Mouse (Mus musculus) spleen, postnatal 4 days (tissue): Measurements from ENCODE around the gene Nub1.

Experiments used
- DNase-seq, 2 experiments: peaks; one replicate each; pipeline ENCODE4 v3.0.0; 2022; ENCODE audit warnings: low spot score in 2 of 2

Gene Nub1

DNA sequence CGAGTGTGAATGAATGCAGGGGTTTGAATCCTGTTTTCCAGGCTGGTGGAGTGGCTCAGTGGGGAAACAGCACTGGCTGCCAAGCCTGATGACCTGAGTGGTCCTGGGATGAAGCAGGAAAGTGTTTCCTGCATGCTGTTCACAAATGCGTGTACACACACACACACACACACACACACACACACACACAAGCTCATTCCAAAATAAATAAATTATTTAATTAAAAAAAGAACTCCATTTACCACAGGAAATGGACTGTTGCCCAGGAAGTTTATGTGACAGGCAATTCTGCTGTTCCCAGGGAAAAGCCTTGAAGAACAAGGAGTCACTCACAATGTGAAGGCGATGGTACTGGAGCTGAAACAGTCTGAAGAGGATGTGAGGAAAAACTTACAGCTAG lies 11.4 kb downstream of the Nub1 start:
- DNase-seq: no peak

DNA sequence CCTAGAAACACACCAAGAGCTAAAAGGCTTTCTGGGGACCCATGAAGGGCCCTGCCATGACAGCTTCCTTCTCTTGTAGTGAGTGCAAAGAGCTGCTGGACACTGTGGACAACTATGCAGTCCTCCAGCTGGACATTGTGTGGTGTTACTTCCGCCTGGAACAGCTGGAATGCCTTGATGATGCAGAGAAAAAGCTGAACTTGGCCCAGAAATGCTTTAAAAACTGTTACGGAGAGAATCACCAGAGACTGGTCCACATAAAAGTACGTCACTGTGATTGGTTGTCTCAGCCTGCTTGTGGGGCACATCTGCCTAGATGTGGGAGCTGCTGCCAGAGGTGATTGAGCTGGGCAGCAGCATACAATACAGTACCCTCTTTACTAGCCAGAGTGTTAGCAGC lies 15.9 kb downstream of the Nub1 start:
- DNase-seq: no peak

DNA sequence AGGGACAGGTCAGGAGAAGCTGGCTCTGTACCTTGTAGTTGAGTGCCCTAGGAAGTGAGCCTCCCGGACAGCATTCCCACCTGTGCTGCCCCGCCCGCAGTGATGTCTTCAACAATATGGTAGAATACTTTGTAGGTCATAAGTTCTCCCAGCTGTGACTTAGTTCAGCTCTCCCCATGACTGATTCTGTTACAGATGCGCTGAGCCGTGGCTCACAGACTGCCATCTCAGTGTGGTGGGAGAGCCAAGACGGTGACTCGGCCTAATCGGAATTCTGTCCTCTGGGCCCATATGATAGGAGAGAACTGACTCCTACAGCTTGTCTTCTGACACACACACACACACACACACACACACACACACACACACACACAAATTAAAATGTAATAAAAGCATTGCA lies 19.3 kb downstream of the Nub1 start:
- no peak for DNase-seq

DNA sequence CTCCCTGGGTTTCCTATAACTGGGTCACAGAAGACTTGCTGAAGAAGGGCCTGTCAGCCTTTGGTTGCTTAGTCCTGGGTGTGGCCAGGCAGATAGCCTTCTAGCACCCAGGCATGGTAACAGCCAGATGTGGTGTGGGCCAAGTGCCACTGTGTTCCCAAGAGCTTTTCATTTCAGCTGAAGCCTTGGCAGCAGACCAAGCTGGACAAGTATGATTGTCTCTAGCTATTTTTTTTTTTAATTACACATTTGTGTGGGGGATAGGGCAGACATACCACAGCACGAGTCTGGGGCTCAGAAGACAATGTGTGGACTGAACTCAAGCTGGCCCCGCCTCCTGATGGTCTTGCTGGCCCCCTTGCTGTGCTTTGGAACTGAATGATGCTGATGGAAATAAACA lies 24.6 kb downstream of the Nub1 start:
- no peak for DNase-seq

DNA sequence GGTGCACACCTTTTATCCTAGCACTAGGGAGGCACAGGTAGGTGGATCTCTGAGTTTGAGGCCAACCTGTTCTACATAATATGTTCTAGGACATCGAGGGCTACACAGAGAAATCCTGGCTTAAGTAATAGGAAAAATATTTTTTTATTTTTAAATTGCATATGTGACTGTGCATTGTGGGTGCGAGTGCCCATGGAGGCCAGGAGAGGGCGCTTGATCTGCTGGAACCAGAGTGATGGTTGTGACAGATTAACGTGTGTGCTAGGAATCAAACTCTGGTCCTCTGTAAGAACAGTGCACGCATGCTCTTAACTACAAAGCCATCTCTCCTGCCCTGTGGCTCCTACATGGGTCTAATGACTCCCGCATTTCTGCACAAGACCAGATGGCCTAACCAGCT lies 26.3 kb downstream of the Nub1 start:
- DNase-seq: no peak

DNA sequence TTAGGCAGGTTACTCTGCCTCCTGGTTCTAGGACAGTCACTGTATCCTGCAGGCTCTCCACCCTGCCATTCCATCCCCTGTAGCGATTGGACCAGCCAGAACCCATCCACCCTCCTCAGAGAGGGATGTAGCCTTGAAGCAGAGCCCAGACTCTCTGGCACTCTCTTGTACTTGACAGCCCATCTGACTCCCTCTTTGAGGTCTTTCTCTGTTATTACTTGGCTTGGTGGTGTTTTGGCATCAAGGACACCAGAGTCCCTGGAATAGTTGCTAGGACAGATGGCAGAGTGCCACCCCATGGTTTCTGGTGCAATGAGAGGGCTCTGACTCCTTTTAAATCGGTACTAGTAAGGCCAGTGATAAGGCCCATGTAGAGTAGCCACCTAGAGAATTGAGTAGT lies 27.9 kb downstream of the Nub1 start:
- DNase-seq: no peak

DNA sequence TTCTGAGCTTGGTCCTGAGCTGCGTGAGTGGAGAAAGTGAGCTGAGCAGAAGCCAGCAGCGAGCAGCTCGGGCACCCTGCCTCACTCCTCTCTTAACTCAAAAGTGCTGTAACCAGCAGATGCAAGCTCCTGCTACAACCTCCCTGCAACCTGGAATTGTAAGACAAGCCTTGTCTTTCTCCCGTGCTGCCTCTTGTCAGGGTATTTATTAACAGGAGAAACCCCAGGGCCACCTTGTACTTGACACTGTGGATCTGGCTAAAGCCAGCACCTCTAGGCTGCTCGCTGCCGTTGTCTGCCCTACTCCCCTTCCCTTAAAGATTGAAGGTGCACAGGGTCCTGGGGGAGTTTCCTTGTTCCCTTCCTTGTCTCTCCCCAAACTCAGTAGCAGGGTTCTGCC lies 28.7 kb downstream of the Nub1 start:
- DNase-seq: no peak

DNA sequence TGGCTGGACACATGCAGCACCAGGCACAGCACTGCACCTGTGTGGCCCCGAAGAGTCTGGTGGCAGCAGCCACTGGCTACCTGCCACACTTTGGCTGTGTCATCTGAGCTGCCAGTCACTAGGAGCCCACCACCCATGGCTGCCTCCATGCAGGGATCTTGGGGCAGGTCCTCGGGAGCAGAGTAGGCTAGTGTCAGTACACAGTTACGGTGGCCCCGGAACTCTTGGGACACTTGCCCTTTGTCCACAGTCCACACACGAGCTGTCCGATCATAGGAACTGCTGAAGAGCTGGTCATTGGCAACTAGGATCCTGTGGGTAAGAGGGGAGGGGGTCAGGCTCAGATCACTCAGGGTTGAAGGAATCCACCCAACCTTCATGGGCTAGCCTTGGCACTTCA lies 32.7 kb downstream of the Nub1 start:
- no peak for DNase-seq

DNA sequence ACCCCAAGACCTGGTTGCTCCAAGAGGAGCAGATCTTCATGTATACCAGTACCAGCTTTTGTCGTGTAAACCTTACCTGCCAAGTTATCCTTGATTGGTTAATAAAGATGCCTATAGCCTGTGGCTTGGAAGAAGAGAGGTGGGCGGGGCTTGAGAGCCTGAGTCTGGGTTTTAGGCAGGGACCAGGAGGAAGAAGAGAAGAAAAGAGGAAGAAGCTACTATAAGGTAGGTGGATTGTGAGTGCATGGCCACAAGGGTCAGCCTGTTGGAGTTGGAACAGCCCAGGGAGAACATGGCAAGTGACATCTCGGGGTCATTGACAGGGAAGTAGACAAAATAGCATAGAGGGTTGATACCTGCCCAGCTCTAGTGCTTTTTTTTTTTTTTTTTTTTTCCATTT lies 34.5 kb downstream of the Nub1 start:
- no peak for DNase-seq

DNA sequence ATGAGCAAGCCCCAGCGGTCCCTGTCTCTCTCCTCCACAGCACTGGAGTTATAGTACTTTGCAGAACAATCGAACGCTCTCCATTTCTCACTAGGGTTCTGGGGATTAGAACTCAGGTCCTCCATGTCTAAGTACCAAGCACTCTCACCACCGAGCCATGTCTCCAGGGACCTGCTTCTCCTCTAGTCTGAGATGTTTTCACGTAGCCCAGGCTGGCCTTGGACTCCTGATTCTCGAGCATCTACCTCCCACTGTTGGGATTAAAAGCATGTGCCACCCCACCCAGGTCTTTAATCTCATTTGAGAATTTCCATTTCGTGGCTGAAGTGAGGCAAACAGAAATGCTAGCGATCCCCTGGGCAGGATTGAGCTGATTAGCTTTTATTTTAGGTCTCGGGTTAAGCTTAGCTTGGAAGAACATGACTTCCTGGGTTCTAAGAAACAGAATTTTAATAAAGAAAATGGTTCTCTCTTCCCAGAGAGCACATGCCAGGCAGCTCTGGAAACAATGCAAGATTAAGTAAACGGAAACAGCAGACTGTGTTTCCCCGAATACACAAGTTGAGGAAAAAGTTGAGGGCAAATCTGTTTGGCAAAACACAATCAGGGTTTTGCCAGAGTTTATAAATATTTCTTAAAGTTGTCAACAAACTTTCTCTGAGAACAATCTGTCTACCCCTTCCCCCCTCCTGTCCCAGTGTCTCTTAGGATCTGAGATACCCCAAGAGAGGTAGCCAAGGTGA lies 38.4 kb downstream of the Nub1 start:
- no peak for DNase-seq

DNA sequence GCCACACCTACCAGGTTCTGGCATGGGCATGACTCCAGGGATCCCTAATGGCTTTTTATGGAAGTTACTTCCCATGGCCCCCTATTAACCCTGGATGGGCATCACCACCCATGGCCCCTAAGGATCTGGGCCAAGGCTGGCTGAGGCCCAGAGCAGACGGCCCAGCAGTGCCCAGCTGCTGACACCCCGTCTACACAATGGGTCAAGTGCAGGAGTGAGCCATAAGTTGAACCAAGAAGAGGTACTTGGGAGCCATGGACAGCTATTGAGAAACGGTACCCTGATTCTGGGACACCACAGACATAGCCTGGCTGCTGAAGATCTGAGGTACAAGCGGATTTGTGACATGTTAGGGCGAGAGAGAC lies 38.9 kb downstream of the Nub1 start:
- no peak for DNase-seq

DNA sequence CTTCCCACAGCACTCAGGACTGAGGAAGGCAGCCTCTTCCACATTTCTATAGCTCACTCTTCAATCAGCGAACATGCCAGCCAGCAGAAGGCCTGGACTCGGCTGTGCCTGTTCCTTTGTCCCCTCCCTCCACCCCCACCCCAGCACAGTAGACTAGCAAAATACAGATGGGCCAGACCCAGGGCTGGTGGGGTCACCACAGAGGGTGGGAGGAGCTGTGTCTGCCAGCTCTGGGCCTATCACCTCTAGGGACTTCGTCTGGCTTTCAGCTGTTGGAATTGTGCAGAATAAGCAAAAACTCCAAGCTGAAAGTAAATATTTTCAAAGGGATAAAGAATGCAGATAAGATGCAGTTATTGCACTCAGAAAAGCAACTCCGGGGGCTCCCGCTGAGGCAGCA lies 39.5 kb downstream of the Nub1 start:
- no peak for DNase-seq

DNA sequence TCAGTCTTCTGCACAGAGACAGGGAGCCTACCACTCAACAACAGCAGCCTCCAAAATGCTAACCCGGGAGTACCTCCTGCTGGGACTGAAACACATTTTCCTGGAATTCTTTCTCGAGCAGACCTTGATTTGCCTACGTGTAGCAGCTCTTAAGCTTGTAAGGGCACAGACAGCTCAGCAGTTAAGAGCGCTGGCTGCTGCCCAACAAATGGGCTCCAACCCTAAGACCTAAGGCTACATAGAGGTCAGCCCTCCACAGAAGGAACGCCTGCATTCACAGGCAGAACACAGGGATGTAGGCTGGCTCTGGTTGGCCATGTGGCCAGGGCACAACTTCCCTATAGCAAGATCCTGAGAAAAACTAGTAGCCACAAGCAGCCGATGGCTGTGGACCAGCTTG lies 40.6 kb downstream of the Nub1 start:
- DNase-seq: no peak

DNA sequence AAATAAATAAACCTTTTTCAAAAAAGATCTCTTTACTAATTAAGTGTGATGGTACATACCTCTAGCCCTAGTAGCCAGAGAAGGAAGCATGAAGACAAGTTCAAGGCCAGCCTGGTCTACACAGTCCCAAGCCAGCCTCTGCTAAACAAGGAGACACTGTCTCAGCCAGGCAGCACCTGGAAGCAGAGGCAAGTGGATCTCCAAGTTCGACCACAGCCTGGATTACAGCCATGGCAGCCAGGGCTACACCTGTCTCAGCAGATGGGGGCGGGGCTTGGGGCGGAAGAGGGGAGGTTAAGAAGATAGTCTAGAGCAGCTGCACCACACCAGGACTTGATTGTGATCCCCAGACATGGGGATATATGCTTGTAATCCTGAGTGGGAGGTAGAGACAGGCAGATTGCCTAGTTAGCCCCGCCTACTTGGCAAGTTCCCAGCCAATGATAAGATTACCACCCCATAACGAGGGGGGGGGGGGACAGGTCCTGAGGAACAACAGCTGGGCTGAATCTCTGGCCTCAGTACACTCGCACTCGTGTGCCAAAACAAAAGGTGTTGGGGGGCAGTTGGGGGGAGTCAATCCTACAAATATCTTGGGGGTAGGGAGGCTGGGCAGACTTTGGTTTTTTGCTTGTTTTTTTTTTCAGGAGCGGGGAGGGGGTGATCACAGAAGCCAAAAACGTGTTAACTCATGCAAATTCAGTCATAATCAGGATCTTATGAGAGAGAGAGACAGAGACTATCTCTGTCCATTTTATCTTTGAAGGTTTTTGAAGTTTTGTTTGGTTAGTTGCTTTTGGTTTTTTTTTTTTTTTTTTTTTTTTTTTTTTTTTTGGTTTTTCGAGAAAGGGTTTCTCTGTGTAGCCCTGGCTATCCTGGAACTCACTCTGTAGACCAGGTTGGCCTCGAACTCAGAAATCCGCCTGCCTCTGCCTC lies 41.8 kb downstream of the Nub1 start:
- no peak for DNase-seq

DNA sequence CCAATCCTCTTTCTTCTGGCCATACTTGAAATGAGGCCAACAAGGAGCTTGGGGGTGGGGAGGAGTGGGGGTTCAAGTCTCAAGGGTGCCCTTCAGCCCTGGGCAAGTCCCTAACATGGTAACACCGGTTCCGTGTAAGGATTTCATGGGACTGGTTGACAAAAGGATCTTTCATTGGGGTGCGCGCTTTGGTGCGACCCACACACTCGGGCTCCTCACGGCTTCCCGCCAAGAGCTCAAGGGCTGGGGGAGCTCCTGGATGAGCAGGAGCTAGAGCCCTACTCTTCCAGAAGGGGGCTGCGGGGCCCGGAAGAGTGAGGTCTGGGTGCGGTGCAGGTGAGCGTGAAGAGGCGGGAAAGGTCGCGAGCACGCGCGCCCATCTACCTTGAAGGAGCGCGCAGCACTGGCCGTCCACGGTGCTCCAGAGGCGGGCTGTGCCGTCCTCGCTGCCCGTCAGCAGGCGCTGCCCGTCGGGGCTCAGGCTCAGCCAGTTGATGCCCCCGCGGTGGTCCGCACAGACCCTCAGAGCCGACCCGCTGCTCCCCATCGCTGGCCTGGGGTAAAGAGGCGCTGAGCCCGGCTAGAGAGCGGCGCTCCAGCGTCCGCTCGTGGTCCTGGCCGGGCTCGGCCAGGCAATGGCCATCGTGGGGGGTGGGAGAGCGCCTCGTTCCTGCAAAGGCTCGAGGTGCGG lies 44.6 kb downstream of the Nub1 start:
- no peak for DNase-seq

DNA sequence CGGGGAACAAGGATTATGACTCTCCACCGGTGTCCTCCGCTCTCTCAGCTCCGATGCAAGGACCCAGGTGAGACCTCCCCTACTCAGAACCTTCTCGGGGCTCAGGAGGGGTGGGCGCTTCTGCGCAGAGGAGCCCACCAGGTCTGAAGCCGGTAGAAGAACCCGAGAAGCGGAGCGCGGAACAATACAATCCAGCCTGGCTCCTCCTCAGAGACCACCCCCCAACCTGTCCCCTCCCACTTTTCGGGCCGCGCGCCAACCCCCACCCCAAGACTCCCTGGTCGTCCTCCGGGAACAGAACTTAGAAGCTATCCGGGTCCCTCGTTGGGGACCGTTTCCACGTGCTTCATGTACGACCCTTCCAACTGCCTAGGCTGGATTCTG lies 45.1 kb downstream of the Nub1 start, which contains the start of gene Wdr86:
Wdr86 (minus strand) TSS at position 240 of the 384 bp plus-strand sequence.
- no peak for DNase-seq

DNA sequence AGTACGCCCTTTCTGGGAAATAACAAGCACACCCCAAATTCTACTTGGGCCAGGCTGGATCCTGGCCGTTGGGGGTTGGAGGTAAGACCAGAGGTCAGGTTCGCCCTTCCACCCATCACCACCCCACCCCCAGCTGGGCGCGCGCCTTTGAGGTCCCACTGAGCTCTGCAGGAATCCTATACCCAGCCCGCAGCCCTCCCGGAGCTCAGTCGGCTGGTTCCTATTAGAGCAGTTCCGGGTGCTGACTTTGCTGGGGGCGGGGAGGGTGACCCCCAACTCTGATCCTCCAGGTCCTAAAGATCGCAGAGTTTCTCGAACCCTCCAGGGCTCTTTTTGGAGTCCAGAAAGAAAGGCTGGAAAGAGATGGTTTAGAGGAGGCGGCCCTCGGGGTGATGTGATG lies 45.7 kb downstream of the Nub1 start:
- no peak for DNase-seq

DNA sequence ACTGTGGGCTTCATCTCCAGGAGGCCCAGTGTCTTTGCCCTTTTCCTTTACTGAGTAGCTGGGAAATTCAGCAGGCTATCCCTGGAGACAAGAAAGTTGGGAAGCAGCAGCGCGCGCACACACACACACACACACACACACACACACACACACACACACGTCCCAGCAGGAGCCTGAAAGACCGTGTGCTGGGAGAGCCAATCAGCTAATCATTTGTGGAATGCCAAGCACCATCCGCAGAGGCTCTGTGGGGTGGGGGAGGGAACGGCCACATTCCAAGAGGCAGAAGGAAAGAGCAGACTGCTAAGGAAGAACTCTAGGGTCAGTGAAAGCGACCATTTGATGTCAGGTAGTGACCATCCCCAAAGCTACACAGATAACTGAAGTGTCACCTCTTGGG lies 47.8 kb downstream of the Nub1 start:
- no peak for DNase-seq

DNA sequence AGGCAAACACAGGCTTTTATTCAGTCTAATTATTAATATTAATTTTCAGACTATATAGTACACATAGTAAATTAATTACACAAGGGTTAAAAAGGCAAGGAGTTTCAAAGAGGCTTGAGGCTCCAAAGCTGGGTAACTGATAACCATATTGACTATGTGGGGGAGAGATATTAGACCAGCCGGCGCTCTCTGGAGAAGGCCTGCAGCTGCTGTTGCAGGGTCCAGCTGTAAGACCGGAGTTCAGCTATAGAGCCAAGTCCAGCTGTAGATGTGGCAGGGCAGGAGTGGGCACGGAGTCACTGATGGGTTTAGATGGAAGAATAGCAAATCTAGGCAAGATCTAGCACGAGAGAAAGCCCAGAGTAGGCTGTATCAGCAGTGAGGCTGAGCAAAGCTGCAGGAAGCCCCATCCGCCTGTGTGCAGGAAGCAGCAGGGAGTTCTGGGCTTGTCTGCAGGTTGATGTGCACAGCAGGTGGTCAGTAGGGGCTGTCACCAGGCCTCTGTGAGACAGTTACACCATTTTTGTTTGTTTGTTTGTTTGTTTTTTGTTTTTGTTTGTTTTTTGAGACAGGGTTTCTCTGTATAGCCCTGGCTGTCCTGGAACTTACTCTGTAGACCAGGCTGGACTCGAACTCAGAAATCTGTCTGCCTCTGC lies 48.6 kb downstream of the Nub1 start:
- no peak for DNase-seq

DNA sequence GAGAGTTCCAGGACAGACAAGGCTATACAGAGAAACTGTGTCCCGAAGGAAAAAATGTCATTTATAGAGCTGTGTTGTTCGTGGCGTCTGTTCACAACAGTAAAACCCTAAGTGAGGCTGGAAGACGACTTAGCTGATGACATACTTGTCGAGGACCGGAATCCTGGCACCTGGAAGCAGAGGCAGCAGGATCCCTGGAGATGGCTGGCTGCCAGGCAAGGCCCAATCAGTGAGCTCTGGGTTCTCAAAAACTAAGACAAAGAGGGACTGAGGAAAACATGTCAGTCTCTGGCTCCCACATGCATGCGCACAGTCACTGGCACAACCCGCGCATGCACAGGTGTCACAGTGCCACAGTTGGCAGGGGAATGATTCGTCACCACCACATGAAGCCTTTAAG lies 52.3 kb downstream of the Nub1 start:
- DNase-seq: no peak

DNA sequence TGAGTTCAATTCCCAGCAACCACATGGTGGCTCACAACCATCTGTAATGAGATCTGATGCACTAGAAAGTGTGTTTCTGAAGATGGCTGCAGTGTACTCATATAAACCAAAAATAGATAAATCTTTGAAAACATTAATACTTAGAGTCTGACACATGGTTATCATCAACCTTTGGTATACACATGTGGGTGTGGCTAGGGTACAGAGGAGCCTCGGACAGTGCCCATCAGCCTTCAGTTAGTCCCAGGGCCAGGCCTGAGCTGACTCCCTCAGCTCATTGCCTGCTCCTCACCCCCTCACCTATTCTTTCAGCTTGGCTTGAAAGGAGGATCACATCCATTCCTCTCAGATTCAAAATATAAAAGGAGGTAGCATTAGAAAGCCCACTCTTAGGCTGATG lies 53.2 kb downstream of the Nub1 start:
- no peak for DNase-seq

DNA sequence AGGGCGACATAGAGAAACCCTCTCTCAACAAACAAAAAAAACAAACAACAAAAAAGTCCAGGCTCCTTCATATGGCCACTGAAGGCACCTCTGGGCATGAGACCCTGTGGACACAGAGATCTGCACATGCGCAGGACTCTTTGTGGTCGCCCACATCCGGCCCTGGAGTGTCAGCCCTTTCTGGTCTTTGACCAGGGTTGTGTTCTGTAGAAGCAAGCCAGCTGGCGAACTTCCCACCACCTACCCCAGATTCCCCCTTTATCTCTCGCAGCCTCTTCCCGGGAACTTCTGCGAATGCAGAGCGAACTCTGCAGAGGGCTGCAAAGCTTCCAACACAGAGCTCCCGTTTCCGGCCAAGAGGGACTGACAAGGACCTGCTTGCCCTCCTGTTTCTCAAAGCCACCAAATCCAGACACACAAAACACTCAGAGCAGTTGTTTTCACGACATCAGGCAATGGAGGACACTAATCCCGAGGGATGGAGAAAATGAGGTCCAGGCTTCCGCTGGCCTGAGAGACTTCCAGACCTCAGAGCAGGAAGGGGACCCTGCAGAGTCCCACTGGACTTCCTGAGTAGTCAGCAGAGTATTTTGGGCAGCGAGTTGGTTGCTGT lies 53.9 kb downstream of the Nub1 start:
- peak; percentile 54 to 73 for DNase-seq
